Mouse (Mus musculus): ENCODE results near the gene Tnc. TPM values are rescaled to one million over a fixed set of nuclear protein-coding genes. Genes with fewer than 3 reads are reported as not detected.

Gene Tnc
- polyA plus RNA-seq, 1 experiment = 16.5 TPM

GRCm38 (mm10) chr4:64020930-64021589 lies 25.8 kb downstream of the Tnc start:
- H3K27ac ChIP-seq (ENCODE audit: control insufficient read depth, insufficient read depth, low read depth, low read length, poor library complexity) = no peak overlapping the region
- no peak overlapping the region for H3K4me3 ChIP-seq (replicated peaks; ENCODE audit: control insufficient read depth, low read depth, low read length)
- WGBS = 78% methylated on average over 10 of the region's 10 CpGs
- TF ChIP-seq POLR2A (IDR thresholded peaks at IDR 0.05; ENCODE audit: borderline replicate concordance, control insufficient read depth, low read depth, low read length) = no peak
- no peak for TF ChIP-seq CTCF (IDR thresholded peaks at IDR 0.05; ENCODE audit: control insufficient read depth, insufficient read depth, low read length)
- no peaks in the 10 kb centered on the region for H3K4me1 ChIP-seq (ENCODE audit: control insufficient read depth, insufficient read depth, low read length)

- Histone ChIP-seq H3K27ac (ENCODE audit: control insufficient read depth, insufficient read depth, low read depth, low read length, poor library complexity) (no peak overlapping the region), H3K4me1 (ENCODE audit: control insufficient read depth, insufficient read depth, low read length) (no peaks in the 10 kb centered on the region), H3K4me3 (replicated peaks; ENCODE audit: control insufficient read depth, low read depth, low read length) (no peak overlapping the region)
- WGBS = 80% methylated on average over 8 of the region's 8 CpGs
- TF ChIP-seq CTCF (IDR thresholded peaks at IDR 0.05; ENCODE audit: control insufficient read depth, insufficient read depth, low read length) (no peak), POLR2A (IDR thresholded peaks at IDR 0.05; ENCODE audit: borderline replicate concordance, control insufficient read depth, low read depth, low read length) (no peak)
Observed at GRCm38 (mm10) chr4:64020151-64020550, 26.7 kb downstream of the Tnc start.

GRCm38 (mm10) chr4:64011308-64011707 lies 35.5 kb downstream of the Tnc start:
- Histone ChIP-seq H3K27ac (ENCODE audit: control insufficient read depth, insufficient read depth, low read depth, low read length, poor library complexity) (no peak overlapping the region), H3K4me1 (ENCODE audit: control insufficient read depth, insufficient read depth, low read length) (no peaks in the 10 kb centered on the region), H3K4me3 (replicated peaks; ENCODE audit: control insufficient read depth, low read depth, low read length) (no peak overlapping the region)
- TF ChIP-seq CTCF (IDR thresholded peaks at IDR 0.05; ENCODE audit: control insufficient read depth, insufficient read depth, low read length) (no peak), POLR2A (IDR thresholded peaks at IDR 0.05; ENCODE audit: borderline replicate concordance, control insufficient read depth, low read depth, low read length) (no peak)
- 61% methylated on average over 2 of the region's 2 CpGs for WGBS

GRCm38 (mm10) chr4:64009936-64010335 lies 36.9 kb downstream of the Tnc start:
- Histone ChIP-seq H3K4me1 (ENCODE audit: control insufficient read depth, insufficient read depth, low read length) (no peaks in the 10 kb centered on the region), H3K4me3 (replicated peaks; ENCODE audit: control insufficient read depth, low read depth, low read length) (no peak overlapping the region), H3K27ac (ENCODE audit: control insufficient read depth, insufficient read depth, low read depth, low read length, poor library complexity) (no peak overlapping the region)
- WGBS = 88% methylated on average over 1 of the region's 1 CpGs
- no peak for TF ChIP-seq CTCF (IDR thresholded peaks at IDR 0.05; ENCODE audit: control insufficient read depth, insufficient read depth, low read length)
- no peak for TF ChIP-seq POLR2A (IDR thresholded peaks at IDR 0.05; ENCODE audit: borderline replicate concordance, control insufficient read depth, low read depth, low read length)

GRCm38 (mm10) chr4:64005198-64005597 lies 41.6 kb downstream of the Tnc start:
- WGBS = 73% methylated on average over 4 of the region's 4 CpGs
- no peak for TF ChIP-seq CTCF (IDR thresholded peaks at IDR 0.05; ENCODE audit: control insufficient read depth, insufficient read depth, low read length)
- no peak for TF ChIP-seq POLR2A (IDR thresholded peaks at IDR 0.05; ENCODE audit: borderline replicate concordance, control insufficient read depth, low read depth, low read length)
- no peak overlapping the region for H3K27ac ChIP-seq (ENCODE audit: control insufficient read depth, insufficient read depth, low read depth, low read length, poor library complexity)
- H3K4me3 ChIP-seq (replicated peaks; ENCODE audit: control insufficient read depth, low read depth, low read length) = no peak overlapping the region
- H3K4me1 ChIP-seq (ENCODE audit: control insufficient read depth, insufficient read depth, low read length) = no peaks in the 10 kb centered on the region

GRCm38 (mm10) chr4:64003677-64004076 lies 43.1 kb downstream of the Tnc start:
- no peak overlapping the region for H3K4me3 ChIP-seq (replicated peaks; ENCODE audit: control insufficient read depth, low read depth, low read length)
- TF ChIP-seq CTCF (IDR thresholded peaks at IDR 0.05; ENCODE audit: control insufficient read depth, insufficient read depth, low read length) = no peak
- TF ChIP-seq POLR2A (IDR thresholded peaks at IDR 0.05; ENCODE audit: borderline replicate concordance, control insufficient read depth, low read depth, low read length) = no peak
- H3K27ac ChIP-seq (ENCODE audit: control insufficient read depth, insufficient read depth, low read depth, low read length, poor library complexity) = no peak overlapping the region
- 63% methylated on average over 3 of the region's 3 CpGs for WGBS
- no peaks in the 10 kb centered on the region for H3K4me1 ChIP-seq (ENCODE audit: control insufficient read depth, insufficient read depth, low read length)

- WGBS = 50% methylated on average over 2 of the region's 2 CpGs
- Histone ChIP-seq H3K27ac (ENCODE audit: control insufficient read depth, insufficient read depth, low read depth, low read length, poor library complexity) (no peak overlapping the region), H3K4me3 (replicated peaks; ENCODE audit: control insufficient read depth, low read depth, low read length) (no peak overlapping the region), H3K4me1 (ENCODE audit: control insufficient read depth, insufficient read depth, low read length) (no peaks in the 10 kb centered on the region)
- TF ChIP-seq CTCF (IDR thresholded peaks at IDR 0.05; ENCODE audit: control insufficient read depth, insufficient read depth, low read length) (no peak), POLR2A (IDR thresholded peaks at IDR 0.05; ENCODE audit: borderline replicate concordance, control insufficient read depth, low read depth, low read length) (no peak)
Observed at GRCm38 (mm10) chr4:64002168-64002567, 44.6 kb downstream of the Tnc start.

- H3K4me3 ChIP-seq (replicated peaks; ENCODE audit: control insufficient read depth, low read depth, low read length) = no peak overlapping the region
- WGBS = 82% methylated on average over 3 of the region's 3 CpGs
- H3K4me1 ChIP-seq (ENCODE audit: control insufficient read depth, insufficient read depth, low read length) = no peaks in the 10 kb centered on the region
- H3K27ac ChIP-seq (ENCODE audit: control insufficient read depth, insufficient read depth, low read depth, low read length, poor library complexity) = no peak overlapping the region
- TF ChIP-seq CTCF (IDR thresholded peaks at IDR 0.05; ENCODE audit: control insufficient read depth, insufficient read depth, low read length) (no peak), POLR2A (IDR thresholded peaks at IDR 0.05; ENCODE audit: borderline replicate concordance, control insufficient read depth, low read depth, low read length) (no peak)
Observed at GRCm38 (mm10) chr4:64000788-64001187, 46.0 kb downstream of the Tnc start.

- no peaks in the 10 kb centered on the region for H3K4me1 ChIP-seq (ENCODE audit: control insufficient read depth, insufficient read depth, low read length)
- H3K4me3 ChIP-seq (replicated peaks; ENCODE audit: control insufficient read depth, low read depth, low read length) = no peak overlapping the region
- no peak overlapping the region for H3K27ac ChIP-seq (ENCODE audit: control insufficient read depth, insufficient read depth, low read depth, low read length, poor library complexity)
- WGBS = 88% methylated on average over 4 of the region's 4 CpGs
- no peak for TF ChIP-seq CTCF (IDR thresholded peaks at IDR 0.05; ENCODE audit: control insufficient read depth, insufficient read depth, low read length)
- TF ChIP-seq POLR2A (IDR thresholded peaks at IDR 0.05; ENCODE audit: borderline replicate concordance, control insufficient read depth, low read depth, low read length) = no peak
Observed at GRCm38 (mm10) chr4:64000293-64000692, 46.5 kb downstream of the Tnc start.
